Mouse (Mus musculus) kidney, adult 18-20 months (tissue): Measurements from ENCODE around the gene Setd5.

Experiments
- DNase-seq: peaks from one replicate; pipeline ENCODE4 v3.0.0; 2021

The Setd5 gene

DNA sequence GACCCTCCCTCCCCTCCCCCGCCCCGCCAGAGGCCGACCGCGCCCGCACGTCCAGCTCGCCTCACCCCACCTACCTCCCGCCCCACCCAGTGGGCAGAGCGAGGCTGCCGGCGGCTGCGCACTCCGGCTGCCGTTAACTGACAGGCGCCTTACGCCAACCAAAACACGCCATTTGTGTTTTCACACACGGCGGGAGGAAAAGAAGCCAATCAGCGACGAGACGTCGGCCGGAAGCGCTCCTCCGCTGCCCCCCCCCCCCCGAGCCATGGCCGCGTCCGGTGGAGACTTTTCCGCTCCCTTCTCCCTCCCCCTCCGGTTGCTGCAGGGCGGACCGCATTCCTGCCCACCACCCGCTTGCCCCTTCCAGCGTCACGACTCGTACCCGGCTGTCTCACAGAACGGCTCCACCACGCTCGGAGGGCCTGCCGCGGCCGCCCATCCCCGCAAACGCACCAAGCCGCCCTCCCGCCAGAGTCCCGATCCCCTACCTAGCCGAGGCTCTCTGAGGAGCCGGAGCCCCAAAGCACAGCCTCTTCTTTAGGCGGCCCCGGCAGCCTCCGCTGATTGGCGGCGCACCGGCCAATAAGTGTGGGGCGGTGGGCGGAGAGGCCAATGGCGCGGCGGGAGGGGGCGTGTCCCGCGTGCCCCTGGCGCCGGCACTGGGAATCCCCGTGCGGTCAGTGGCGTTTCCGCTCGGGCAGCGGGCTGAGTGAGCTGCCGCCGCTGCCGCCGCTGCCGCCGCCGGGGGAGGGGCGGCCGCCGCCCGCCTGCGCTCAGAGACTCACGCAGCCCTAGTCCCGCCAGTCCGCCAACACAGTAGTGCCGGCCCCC, at the start of gene Setd5:
Gene Setd5, plus strand, starts transcription at position 680 of the 831 bp plus-strand sequence.
- DNase-seq, result peak; percentile 98

DNA sequence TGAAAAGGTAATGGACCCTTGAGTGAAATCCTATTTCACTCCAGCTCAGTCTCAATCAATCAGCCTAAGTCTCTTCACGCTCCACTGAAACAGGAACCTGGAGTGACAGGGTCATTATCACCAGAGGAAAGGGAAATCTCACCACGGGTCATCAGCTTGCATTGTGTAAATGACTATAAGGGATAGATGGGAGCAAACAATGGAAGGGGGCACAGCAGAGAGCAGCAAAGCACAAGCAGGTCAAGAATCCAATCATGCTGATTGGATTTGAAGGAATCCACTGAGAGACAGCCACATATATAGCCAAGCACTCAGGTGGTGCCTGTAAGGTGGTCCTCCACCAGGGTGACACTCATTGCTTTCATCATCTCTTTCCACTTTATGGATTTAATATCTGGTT, 49.7 kb upstream of the Setd5 start:
- no peak for DNase-seq

DNA sequence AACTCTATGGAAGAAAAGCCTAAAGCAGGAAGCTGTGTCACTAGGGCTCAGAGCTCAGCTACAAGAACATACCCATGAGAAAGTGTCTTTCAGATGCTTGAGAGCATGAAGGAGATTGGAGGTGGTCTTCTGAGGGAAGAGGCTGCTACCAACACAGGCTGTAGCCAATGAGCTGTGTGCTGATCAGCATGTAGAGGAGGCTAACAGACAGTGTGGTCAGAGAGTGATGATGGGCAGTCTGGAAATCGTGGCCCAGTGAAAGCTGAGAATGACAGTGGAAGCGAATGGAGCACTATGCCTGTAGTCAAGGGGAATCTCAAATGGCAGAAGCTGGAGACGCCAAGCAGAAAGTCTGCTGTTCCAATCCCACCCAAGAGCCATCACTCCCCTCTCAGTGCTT, 48.2 kb upstream of the Setd5 start:
- no peak for DNase-seq

DNA sequence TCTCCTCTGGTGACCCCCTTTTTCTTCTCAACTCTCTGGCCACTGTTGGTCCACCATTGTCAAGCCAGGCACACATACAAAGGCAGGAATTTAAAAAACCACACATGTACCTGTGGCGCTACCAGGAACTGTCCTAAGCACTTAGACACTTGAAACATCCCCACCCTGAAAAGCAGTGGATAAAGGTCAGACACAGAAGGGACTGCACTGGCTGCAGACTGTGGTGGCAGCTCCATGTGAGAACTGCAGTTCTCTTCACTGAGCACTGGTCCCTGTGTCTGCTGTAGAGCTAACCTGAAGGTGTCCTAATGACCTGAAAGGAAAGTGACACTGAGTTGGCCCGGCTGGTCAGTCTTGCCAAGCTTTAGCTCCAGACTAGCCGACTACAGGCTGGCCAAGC, 46.6 kb upstream of the Setd5 start:
- DNase-seq, result no peak

DNA sequence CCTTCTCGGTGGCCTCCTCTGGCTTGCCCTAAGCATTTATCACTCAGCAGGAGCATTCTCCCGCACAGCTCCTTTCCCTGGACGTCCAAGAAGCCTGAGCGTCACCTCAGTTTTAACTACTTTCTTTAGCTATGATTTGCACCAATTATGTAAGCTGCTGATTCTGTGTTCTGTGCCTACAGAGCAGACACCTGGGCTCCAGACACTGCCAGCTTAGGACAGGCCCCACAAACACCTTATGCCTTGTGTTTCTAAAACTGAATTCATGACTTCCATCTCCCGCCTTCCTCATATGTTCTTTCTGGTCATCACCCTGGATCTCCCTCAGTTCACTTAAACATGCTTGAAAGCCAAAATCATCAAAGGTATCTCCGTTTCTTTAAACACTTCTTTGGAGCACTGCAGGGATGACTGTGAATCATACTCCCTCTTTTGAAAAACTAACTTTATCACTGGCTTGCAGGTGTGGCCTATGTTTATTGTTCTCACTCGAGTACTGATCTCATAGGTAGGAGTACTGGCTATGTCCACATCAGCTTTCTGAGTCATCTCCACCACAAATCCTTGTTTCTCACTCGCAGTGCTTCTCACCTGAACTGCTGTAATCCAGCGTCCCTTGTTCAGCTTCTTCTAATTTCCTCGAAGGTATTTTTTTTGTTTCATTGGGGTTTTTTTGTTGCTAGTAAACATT, 46.0 kb upstream of the Setd5 start:
- no peak for DNase-seq

DNA sequence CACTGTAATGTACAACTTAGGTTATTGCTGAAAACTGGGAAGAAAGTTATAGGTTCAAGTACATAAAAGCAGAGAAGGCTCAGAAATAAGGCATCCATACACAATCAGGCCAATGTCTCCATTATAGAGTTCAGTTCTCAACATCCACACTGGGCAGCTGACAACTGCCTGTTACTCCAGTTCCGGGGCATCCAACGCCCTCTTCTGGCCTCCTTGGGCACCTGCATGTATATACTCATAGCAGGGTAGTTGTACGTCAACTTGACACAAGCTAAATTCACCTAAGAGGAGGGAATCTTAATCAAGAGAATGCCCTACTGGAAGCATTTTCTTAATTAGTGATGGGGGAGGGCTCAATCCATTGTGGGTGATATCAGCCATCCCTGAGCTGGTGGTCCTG, 45.0 kb upstream of the Setd5 start:
- no peak for DNase-seq

DNA sequence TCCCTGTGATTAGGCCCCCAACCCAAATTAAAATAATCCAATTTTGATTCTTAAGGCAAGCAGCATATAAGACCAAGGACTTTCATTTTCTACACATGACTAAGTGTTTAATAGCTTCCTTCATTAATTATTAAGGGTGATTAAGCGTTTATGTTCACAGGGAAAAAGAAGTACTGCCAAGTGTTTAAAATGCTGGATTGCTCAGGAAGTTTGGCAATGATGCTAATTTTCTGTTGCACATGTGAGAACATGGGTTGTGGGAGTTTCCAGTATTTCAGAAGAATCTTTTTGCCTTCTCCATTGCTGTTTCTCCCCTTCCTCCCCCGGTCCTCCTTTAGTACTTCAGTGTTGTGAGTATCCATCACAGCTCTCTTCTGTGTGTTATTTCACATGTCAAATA, 44.0 kb upstream of the Setd5 start:
- DNase-seq, result no peak

DNA sequence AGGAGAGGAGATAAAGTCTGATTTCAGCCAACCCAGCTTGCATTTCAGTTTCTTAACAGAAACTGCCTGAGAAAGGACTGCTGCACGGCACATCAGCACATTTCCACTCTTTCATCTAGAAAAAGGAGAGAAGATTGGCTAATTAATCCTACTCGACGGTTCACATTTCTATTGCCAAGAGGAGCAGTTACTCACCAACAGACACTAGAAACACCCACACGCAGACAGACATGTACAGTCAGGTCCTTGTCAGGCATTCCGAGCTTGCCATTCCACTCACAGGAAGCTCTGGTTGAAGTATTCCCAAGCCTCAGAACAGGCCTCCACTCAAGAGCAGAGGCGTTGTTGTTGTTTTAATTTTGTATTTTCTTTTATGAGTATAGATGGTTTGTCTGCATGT, 42.7 kb upstream of the Setd5 start:
- no peak for DNase-seq

DNA sequence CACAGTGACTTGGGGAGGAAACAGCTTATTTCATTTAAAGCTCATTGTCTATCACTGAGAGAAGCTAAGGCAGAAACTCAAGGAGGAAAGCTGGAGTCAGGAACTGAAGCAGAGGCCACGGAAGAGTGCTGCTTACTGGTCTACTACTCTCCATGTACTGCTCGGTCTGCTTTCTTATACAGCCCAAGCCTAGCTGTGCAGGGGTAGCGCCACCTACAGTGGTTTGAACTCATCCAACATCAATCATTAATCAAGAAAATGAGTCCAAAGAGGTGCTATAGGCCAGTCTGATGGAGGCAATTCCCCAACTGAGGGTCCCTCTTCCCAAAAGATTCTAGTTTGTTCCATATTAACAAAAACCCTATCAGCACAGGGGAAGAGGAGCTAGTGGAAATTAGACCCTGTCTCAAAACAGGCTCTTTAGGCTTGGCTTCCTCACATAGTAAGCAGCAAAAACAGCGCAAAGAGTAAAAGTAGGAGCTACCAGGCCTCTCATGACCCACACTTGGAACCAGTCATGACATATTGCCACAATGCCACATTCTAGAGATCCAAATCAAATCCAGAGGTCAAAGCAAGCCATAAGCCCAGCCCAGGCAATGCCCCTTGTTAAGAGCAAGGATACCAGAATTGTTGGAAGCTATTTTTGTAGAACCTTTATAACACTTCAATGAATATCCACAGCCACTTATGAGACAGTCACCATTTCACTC, 40.5 kb upstream of the Setd5 start:
- no peak for DNase-seq

DNA sequence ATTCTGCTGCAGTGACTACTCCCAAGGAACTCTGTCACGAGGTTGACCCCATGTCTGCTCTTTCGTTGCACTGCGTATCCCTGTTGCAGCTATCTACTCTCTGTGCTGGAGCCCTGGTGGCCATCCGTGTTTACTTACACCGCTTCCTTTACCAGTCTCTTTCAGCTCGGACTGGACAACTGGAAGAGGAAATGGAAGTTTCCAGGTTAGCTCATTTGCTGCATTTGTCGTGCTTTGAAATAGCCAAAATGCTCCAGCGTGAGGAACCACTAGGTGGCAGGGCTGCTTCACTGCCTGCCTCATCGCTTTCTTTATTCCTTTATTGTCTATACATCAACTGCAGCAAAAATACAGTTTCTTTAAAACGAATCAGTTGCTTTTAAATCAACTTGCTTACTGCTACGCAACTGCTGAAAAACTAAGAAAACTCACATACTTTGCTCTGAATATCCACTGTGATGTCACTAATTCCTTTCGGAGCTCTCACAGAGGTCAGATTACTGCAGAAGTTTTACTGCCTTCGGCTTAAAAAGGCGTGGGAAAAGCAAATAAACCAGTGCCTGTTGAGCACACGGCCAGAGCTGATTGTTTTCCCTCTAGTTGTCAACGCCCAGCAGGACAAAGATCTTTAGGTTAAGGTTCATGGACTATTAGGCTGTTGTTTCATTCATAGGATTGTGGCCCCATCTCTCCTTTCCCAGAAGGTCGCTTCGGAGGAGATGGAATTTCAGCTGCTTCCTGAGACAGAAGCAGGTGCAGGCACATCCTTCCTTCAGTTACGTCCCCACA, 39.0 kb upstream of the Setd5 start:
- peak; percentile 83 for DNase-seq

DNA sequence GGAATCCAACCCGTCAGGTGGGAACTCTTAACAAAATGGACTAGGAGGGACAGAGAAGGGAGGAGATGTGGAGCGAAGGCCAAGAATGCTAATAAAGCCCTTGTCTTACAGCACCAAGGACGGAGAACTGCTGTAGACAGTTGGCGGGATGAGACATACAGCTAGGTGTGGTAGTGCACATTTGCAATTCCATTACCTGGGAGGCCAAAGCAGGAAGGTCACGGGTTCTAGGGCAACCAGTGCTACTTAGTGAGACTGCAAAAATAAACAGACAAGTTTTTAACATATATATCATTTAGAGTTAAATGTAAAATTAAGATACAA, 38.5 kb upstream of the Setd5 start:
- no peak for DNase-seq

DNA sequence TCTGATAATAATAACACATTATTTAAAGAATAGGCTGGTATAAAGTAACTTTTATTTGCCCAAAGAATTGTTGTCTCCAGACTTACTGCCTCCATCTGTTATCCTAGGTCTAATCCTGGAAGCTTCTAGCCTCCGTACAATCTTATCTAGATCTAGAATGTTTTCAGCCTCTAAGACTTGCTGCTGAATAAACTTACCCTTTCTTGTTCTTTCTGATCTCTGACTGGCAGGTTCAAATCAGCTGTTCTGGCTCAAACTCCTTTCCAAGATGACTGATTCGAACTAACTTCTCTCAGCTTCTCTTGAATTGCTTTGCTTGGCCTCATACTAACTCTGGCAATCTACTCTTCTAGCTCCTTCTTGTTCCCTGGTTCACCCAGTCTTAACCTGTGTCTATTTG, 36.8 kb upstream of the Setd5 start:
- no peak for DNase-seq

DNA sequence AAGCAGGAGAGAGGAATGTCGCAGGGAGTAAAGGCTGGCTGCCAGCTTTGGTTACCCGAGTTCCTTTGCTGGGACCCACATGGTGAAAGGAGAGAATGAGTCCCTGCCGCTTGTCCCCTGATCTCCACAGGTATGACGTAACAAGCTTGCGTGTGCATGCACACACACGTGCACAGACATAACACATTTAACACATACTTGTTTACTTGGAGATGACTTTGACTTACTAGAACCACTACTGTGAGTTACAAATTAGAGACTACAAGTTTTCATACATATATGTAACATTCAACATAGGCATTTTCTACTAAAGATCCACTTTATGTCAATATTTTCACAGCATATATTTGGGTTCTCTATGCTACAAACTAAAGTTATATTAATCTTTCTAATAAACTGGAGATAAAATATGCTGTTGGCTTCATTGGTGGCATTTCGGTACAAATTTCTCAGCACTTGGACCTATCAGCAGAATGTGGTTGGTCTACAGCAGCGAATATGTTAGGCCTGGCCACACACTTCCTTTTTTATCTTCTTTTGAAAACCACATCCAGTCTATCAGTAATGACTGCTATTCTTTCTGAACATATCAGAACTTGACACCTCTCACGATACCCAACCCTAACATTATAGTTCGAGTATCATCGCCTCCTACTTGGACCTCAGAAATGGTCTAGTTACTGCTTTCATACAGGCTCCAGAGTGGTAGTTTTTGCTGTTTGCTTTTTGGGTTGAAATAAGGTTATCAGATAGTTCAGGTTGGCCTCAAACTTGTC, 35.8 kb upstream of the Setd5 start:
- no peak for DNase-seq

DNA sequence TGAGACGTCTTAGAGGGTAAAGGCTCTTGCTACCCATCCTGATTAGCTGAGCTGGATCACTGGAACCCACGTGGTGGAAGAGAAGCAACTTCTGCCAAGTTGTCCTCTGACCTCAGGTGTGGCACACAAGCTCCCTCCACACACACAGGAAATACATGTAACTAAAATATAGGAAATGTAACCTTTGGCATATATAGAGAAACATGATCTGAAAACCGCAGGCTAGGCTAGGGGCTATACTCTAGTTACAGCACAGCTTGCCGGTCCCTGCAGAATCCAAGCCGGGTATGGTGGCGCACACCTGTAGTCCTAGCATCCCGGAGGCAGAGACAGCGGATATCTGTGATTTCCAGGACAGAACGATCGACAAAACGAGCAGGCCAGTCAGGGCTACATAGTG, 31.6 kb upstream of the Setd5 start:
- DNase-seq, result no peak

DNA sequence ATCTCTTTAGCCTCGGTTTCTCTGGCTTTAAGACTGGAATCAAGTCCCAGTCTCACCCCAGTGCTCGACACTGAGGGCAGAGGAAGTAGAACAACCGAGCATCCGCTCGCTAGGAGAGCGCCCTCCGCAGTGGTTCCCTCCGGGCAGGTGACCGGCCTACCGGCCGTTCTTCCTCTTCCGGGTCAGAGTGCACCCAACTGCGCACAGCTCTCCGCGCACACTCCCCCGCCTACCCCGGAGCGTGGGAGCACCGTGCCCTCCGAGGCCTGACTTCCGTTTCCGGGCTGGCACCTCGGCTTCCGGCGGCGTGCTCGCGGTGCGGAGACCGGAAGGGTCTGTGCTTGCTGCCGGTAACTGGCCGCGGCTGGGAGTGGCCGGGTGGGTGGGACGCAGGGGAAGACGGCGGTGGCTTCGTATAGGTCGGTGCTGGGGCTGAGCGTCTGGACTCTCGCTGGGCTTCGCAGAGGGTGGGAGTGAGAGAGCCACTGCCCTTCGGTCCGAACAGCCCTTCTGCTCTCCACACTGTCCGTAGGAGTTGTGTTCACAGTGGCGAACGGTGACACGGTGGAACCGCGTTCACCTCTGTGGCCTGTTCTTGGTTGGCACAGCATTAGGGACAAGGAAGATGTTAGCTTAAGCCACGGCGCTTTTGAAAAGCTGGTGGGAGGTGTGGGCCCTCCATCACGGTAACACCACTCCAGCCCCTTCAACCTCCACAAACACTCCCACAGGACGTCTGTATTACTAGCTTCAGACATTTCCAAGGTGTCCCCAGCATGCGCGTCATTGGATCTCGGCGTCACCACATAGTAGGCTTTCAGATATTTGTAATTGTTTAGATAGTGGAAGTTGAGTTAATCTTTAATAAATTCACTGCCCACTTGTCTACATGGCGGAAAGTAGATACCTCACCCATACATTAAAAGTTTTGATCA, 30.9 kb upstream of the Setd5 start, which contains the start of gene Thumpd3:
Gene Thumpd3, plus strand, starts transcription at position 185 of the 935 bp plus-strand sequence.
- DNase-seq, result peak; percentile 94

DNA sequence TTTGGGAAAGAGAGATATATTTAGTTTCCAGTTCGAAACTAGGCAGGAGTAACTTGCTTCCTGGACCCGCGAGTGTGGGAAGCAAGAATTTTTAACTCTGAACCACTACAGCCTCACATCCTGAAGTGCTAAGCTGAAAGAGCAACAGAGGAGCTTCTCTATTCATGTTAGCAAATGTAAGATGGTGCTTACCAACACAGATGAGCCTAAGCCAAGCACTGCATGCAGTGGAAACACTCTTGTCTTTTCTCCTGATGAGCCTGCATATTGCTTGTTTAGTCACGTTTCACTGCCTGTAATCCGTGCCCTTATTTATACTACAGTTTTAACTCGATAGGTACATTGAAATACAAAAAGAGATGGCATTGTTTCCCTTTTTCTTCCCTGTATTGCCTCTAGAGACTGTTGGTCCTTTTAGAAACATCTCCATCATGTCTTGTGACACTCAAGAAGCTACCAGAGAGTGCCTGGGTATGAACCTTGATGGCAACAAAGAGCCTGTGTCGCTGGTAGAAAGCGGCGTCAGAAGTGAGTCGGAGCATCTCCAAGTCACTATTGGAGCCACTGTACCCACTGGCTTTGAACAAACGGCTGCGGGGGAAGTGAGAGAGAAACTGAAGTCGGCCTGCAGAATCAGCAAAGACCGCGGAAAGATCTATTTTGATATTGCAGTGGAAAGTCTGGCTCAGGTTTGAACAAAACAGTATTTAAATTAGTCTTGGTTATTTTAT, 30.0 kb upstream of the Setd5 start:
- DNase-seq, result no peak

DNA sequence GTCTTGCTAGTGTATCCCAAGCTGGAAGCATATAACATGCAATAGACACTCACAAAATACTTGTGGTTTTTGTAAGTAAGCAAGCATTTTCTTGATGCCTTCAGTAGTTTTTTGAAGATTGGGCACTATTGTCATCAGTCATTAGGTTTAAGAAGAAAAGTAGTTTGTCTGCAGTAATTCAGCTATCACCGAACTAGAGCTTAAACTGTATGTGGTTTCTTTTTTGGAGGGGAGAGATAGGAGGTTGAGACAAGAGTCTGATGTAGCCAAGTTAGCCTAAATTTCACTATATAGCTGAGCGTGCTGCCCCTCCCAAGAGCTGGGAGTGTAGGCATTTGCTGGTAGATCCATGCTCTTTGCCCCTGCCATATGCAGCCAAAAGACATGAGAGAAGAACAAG, 28.8 kb upstream of the Setd5 start:
- DNase-seq, result no peak

DNA sequence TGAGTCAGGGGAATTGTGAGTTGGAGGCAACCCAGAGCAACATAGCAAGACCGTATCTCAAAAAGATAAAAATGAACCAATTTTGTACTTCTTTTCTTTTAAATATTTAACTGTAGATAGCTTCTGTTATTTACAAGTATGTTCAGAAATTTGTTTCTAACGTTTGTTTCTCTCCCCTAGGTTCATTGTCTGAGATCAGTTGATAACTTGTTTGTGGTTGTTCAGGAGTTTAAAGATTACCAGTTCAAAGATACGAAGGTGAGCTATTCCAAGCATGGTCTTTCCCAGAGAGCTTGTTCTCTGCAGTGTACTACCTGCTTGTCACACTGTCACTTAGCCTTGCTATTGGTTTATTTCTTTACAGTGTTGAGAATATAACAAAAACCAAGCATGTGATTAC, 28.0 kb upstream of the Setd5 start:
- no peak for DNase-seq

DNA sequence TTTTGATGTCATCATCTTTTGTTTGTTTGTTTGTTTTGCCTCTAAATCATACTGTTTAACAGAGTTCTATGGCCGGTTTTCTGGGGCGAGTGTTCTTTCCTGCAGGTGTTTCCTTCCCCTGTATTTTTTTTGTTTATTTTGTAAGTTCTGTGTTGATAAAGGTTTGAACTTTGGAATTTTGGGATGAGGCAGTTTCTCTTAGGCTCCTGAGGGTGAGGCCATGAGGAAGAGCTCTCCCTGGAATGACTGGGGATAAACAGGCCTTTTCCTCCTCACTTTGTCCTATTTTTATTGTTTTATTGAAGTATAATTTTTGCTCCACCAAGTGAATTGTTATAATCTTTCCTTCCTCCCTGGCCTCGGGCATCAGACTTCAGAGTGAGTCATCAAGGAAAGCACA, 24.2 kb upstream of the Setd5 start:
- no peak for DNase-seq

DNA sequence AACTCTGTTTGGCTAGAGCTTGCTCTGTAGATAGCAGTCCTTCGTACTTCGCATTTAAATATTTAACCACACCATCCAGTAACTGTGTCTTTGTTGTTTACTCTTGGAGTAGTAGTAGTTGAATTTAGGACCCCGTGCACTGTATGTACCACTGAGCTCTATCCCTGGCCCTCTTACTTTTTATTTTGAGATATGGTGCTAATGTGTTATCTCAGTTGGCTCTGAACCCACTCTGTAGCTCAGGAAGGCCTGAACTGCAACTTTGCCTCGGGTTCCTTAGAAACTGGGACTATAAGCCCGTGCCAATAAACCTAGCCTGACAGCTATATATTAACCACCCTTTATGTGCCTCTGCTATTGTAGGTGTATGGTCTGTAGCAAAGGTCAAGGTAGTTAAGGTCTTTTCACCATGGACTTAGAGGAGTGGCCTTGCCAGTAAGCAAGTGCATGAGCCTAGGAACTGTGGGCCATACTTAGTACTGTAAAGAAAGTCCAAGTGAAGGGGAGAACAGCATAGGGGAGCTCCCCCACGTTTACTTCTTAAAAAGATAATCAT, 22.5 kb upstream of the Setd5 start:
- no peak for DNase-seq
